Mouse (Mus musculus) lung, postnatal 0 days (tissue): ENCODE measurements around the gene Tbx19.

ENCODE experiments used
- CTCF ChIP-seq: IDR thresholded peaks from 2 replicates; pipeline ENCODE4 v1.5.1; 2016; ENCODE audit warnings: antibody characterized with exemption, mild to moderate bottlenecking
- EP300 ChIP-seq: IDR thresholded peaks from 2 replicates; pipeline ENCODE4 v1.6.1; 2016; ENCODE audit warnings: antibody characterized with exemption, mild to moderate bottlenecking, control low read depth

GRCm38 (mm10) chr1:165108477-165108876 lies 52.1 kb downstream of the Tbx19 start:
- TF ChIP-seq CTCF: no peak
- no peak for TF ChIP-seq EP300
